Mouse (Mus musculus): ENCODE measurements around the gene Unc79.

- TF ChIP-seq CTCF (IDR thresholded peaks at IDR 0.05; ENCODE audit: low read depth): no peak
- no peak for TF ChIP-seq EP300 (IDR thresholded peaks at IDR 0.05; ENCODE audit: low read depth)
Observed at GRCm38 (mm10) chr12:103131419-103131818, 182.8 kb downstream of the Unc79 start.
